Mouse (Mus musculus) lung, embryonic 15.5 days (tissue): Measurements from ENCODE around the gene Mfap3. TPM values are rescaled to one million over a fixed set of nuclear protein-coding genes. Genes with fewer than 3 reads are reported as not detected.
A peak's percentile ranks its signal among the peaks of the same experiment; 100 is the strongest.

Source experiments
- ATAC-seq: fragments of 200-750 bp; cut with Nextera tagmentation; 2 replicates; pipeline ENCODE4 v1.8.0; 2017; ENCODE audit warnings: moderate number of reproducible peaks, borderline replicate concordance; ENCODE audit not compliant: low FRiP score, low TSS enrichment; ENCODE audit errors: extremely low read depth
- H3K27ac ChIP-seq: fragments of 300-500 bp; sonication (generic); 2 replicates; pipeline ENCODE4 v1.5.1; 2015; ENCODE audit warnings: moderate library complexity, mild to moderate bottlenecking, inconsistent platforms
- H3K27me3 ChIP-seq: fragments of 300-500 bp; sonication (generic); 2 replicates; pipeline ENCODE4 v1.6.1; 2015; ENCODE audit warnings: inconsistent platforms
- H3K36me3 ChIP-seq: fragments of 300-500 bp; sonication (generic); 2 replicates; pipeline ENCODE4 v1.6.1; 2015; ENCODE audit warnings: inconsistent platforms
- H3K4me1 ChIP-seq: fragments of 300-500 bp; sonication (generic); 2 replicates; pipeline ENCODE4 v1.6.1; 2015; ENCODE audit warnings: inconsistent platforms
- H3K4me2 ChIP-seq: fragments of 300-500 bp; sonication (generic); 2 replicates; pipeline ENCODE4 v1.6.1; 2015; ENCODE audit warnings: inconsistent platforms, mild to moderate bottlenecking, moderate library complexity
- H3K4me3 ChIP-seq: fragments of 300-500 bp; sonication (generic); 2 replicates; pipeline ENCODE4 v1.5.1; 2015; ENCODE audit warnings: mild to moderate bottlenecking, inconsistent platforms
- H3K9ac ChIP-seq: fragments of 300-500 bp; sonication (generic); 2 replicates; pipeline ENCODE4 v1.6.1; 2015; ENCODE audit warnings: inconsistent platforms
- H3K9me3 ChIP-seq: fragments of 300-500 bp; sonication (generic); 2 replicates; pipeline ENCODE4 v1.6.1; 2016; ENCODE audit warnings: inconsistent platforms
- WGBS: fragments of 180-500 bp; shearing (Covaris S2); methylation state at CpG from one replicate; pipeline ENCODE4 v1.1.7; 2015; 5-methylcytosine and 5-hydroxymethylcytosine counted together
- polyA plus RNA-seq: library from polyadenylated mRNA; unstranded; fragments of >200 nt; fragmentation: Nextera tagmentation; extraction: Ambion mirVana; gene quantifications from 2 replicates; pipeline ENCODE4 v1.2.1, GENCODE M21; 2015

The Mfap3 gene
- 43.9 and 45.7 TPM in 2 replicates for polyA plus RNA-seq

DNA sequence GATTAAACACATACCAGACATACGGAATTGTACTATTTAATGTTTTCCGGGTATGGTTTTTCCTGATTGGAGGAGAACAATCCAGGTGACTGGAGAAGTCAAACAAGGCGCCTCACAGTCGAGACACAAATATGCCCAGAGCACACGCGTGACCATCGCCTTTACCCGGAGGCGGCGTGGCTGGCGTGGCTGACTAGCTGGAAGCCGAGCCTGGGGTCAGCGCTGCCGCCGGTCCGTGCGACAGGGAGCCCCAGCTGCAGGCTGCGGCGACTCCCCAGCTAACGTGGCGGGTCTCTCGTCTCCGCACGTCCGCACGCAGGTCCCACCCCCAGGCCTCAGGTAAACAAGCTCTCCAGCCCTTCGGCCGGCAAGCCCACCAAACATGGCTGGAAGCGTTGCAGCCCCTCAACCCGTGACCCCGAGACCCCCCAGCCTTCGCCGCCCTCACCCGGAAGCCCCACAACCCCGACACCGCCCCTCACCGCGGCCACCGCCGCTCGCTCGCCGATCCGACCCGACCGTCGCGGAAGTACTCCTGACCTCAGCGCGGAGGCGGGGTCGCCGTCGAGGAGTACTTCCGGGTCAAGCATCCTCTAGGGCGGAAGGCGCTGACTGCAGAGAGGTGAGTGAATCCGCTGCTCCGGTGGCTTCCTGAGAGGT, at the start of gene Mfap3, which contains the start of gene Fam114a2:
Gene Mfap3, plus strand, starts transcription at position 574 of the 660 bp plus-strand sequence.
Gene Fam114a2, minus strand, starts transcription at position 527 of the 660 bp plus-strand sequence.
- Histone ChIP-seq H3K27ac (peak within 1 kb of the TSS; percentile 83), H3K4me3 (peak within 1 kb of the TSS; percentile 96), H3K27me3 (no peaks in the 10 kb centered on the region), H3K36me3 (0 out of 2 replicates have a peak, but pooled peaks cover 5% of the 10 kb centered on the region), H3K9me3 (no peaks in the 10 kb centered on the region), H3K4me2 (peak within 1 kb of the TSS; percentile 62), H3K4me1 (peaks cover 11% of the 10 kb centered on the region; the same call in 1 of the 2 replicates), H3K9ac (peak within 1 kb of the TSS; percentile 82)
- ATAC-seq, result peak; percentile 95
- under 1% methylated on average over 50 of the region's 59 CpGs for WGBS

DNA sequence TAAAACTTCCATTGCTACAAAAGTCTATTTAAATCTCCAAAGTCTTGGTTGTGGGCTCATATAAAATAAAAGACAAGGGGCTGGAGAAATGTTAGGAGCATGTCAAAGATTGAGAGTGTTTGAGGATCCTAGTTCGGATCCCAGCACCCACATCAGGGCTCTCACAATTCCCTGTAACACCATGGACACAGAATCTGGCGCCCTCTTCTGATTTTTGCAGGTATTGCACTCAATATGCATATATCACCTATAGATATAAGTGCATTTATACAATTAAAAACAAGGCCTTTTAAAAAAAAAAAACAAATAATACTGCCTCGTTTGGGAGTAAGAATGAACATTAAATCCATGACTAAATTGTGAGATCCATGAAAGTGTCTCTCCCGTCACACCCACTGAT, 49.8 kb upstream of the Mfap3 start:
- Histone ChIP-seq H3K4me1 (no peaks in the 10 kb centered on the region), H3K9me3 (no peaks in the 10 kb centered on the region), H3K36me3 (no peaks in the 10 kb centered on the region), H3K27ac (no peak overlapping the region), H3K27me3 (no peaks in the 10 kb centered on the region), H3K9ac (no peak overlapping the region), H3K4me2 (no peak overlapping the region), H3K4me3 (no peak overlapping the region)
- 70% methylated on average over 4 of the region's 4 CpGs for WGBS
- no peak for ATAC-seq

DNA sequence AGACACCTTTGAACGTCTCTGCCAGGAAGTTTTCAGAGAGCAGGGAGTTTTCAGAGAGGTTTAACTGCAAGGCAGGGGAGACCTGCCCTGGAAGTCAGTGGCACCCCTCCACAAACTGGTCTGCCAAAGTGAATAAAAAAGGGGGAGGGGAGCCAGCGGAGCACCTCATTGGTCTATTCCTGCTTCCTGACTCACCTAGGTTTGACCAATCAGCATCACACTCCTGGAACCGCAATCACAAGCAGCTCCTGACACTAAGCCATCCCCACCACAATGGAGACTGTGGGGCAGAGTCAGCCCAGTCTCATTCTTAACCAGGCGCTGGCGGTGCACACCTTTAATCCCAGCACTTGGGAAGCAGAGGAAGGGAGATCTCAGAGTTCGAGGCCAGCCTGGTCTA, 48.4 kb upstream of the Mfap3 start:
- H3K27ac ChIP-seq, result no peak overlapping the region
- WGBS, result 43% methylated on average over 6 of the region's 6 CpGs
- no peaks in the 10 kb centered on the region for H3K36me3 ChIP-seq
- H3K4me1 ChIP-seq, result no peaks in the 10 kb centered on the region
- no peak overlapping the region for H3K9ac ChIP-seq
- no peak overlapping the region for H3K4me3 ChIP-seq
- ATAC-seq, result no peak
- no peaks in the 10 kb centered on the region for H3K9me3 ChIP-seq
- no peaks in the 10 kb centered on the region for H3K27me3 ChIP-seq
- no peak overlapping the region for H3K4me2 ChIP-seq

DNA sequence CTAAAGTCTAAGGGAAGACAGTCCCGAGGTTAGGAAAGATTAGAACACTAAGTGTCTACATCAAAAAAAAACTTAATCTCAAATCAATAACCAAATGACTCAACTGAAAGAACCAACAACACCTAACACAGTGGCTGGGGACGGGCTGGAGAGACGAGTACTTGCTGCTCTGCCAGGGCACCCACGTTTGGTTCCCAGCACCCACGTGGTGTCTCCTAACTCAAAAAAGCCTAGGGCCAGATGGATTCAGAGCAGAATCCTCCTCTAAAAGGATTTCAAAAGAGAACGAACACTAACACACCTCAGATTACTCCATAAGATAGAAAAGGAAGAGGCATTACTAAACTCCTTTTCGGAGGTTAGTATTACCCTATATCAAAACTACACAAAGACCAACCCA, 47.5 kb upstream of the Mfap3 start:
- no peak for ATAC-seq
- Histone ChIP-seq H3K4me3 (no peak overlapping the region), H3K9ac (no peak overlapping the region), H3K27me3 (no peaks in the 10 kb centered on the region), H3K27ac (no peak overlapping the region), H3K4me1 (no peaks in the 10 kb centered on the region), H3K4me2 (no peak overlapping the region), H3K9me3 (no peaks in the 10 kb centered on the region), H3K36me3 (no peaks in the 10 kb centered on the region)
- 82% methylated on average over 7 of the region's 7 CpGs for WGBS

DNA sequence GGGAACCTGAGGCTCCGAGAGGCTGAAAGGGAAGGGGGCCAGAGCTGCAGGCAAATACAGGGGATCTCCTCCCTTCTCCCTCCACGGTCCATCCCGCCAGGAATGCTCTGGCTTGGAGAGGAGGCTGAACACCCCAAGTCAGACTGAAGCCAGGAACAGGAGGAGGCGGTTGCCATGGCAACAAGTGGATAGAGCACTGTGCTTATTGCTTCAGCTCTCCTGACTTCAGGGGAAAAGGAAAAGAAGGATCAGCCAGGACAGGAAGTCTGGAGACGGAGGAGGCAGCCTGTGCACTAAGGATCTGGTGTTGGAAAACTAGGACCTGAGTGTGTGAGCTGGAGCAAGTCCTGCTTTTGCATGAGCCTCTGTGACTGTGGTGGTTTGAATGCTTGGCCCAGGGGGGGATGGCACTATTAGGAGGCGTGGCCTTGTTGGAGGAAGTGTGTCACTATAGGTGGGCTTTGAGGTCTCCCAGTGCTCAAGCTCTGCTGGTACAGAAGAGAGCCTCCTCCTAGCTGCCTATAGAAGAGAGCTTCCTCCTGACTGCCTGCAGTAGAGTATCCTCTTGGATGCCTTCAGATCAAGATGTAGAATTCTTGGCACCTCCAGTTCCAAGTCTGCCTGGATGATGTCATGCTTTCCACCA, 44.0 kb upstream of the Mfap3 start:
- Histone ChIP-seq H3K4me2 (no peak overlapping the region), H3K4me3 (no peak overlapping the region), H3K4me1 (no peaks in the 10 kb centered on the region), H3K9me3 (no peaks in the 10 kb centered on the region), H3K27ac (no peak overlapping the region), H3K9ac (no peak overlapping the region), H3K27me3 (no peaks in the 10 kb centered on the region), H3K36me3 (no peaks in the 10 kb centered on the region)
- no peak for ATAC-seq
- 65% methylated on average over 6 of the region's 6 CpGs for WGBS

DNA sequence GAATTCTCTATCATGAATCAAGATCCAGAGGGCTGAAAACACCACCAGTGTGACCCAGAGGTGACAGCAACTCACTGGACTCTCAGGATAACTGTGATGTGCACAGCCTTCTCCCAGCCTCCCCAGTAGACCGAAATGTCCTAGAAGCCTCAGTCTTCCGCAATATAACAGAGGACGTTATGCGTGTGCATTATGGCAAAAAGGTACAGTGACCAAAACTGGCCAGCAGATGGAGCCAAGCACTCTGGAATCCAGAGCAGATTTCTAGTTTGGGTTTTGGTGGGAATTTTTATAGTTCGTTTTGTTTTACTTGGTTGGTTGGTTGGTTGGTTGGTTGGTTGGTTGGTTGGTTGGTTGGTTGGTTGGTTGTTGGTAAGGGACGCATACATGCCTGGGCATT, 43.3 kb upstream of the Mfap3 start:
- Histone ChIP-seq H3K36me3 (no peaks in the 10 kb centered on the region), H3K27ac (no peak overlapping the region), H3K9me3 (no peaks in the 10 kb centered on the region), H3K4me1 (no peaks in the 10 kb centered on the region), H3K4me3 (no peak overlapping the region), H3K27me3 (no peaks in the 10 kb centered on the region), H3K9ac (no peak overlapping the region), H3K4me2 (no peak overlapping the region)
- ATAC-seq, result no peak
- 38% methylated on average over 6 of the region's 6 CpGs for WGBS

DNA sequence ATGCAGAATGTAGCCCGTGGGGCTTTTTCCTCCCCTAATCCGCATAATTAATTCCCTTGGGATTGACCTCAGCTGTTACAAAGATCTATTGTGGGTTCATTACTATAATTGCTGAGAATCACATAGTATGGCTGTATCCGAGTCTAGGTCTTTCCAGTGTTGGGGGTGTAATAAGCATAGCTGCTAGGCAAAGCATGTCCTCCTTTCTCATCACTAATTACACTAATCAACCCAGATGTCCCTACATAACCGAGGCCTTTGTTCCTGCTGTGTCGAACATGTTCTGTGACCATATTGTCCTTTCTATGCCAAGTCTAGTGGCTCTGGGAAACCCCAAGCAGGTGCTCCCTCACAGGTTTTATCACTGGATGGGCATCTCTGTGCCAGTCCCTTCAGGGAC, 40.4 kb upstream of the Mfap3 start:
- Histone ChIP-seq H3K4me1 (no peaks in the 10 kb centered on the region), H3K4me2 (no peak overlapping the region), H3K4me3 (no peak overlapping the region), H3K9me3 (no peaks in the 10 kb centered on the region), H3K27ac (no peak overlapping the region), H3K27me3 (no peaks in the 10 kb centered on the region), H3K9ac (no peak overlapping the region), H3K36me3 (peaks cover 21% of the 10 kb centered on the region)
- 89% methylated on average over 5 of the region's 5 CpGs for WGBS
- ATAC-seq, result no peak

DNA sequence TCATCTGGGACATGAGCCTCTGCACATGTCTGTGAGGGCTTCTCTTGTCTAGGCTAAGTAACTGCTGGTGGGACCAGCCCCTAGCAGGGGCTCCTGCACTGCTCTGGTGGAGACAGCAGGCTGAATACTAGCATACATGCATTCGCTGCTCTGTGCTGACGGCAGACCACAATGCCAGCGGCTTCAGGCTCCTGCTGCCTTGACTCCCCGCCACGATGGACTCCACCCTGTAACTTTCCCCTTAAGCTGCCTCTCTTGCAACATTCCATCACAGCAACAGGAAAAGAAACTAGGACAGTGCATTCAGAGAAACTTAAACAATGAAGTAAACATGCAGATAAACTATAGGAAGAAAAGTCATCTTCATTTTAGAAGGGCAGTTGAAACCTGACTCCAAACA, 30.0 kb upstream of the Mfap3 start:
- Histone ChIP-seq H3K36me3 (peaks cover 61% of the 10 kb centered on the region), H3K9me3 (no peaks in the 10 kb centered on the region), H3K4me1 (no peaks in the 10 kb centered on the region), H3K27me3 (no peaks in the 10 kb centered on the region), H3K9ac (no peak overlapping the region), H3K4me3 (no peak overlapping the region), H3K4me2 (no peak overlapping the region), H3K27ac (no peak overlapping the region)
- no peak for ATAC-seq
- 77% methylated on average over 5 of the region's 5 CpGs for WGBS

DNA sequence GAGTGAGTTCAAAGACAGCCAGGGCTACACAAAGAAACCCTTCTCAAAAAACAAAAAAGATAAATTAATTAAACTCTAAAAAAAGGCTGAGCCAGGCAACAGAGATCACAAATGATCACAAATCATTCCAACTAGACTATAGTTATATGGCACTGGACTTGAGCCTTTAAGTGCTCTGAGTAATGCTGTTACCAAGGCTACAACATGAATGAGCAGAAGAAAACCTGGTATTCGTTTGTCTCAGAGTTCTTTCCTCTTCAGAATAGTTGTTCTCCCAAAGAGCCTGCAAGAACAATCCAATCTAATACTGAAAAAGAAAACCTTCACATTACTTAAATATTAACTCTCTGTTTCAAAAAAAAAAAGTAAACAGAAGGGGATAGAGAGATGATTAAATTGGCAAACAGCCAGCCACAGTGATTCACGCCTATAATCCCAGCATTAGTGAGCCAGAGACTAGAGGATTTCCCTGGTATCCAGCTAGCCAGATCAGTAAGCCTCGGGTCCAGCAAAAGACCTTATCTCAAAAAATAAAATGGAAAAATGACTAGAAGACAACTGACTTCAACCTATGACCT, 21.9 kb upstream of the Mfap3 start:
- H3K9ac ChIP-seq, result no peak overlapping the region
- H3K4me2 ChIP-seq, result no peak overlapping the region
- H3K36me3 ChIP-seq, result peaks cover 69% of the 10 kb centered on the region
- H3K4me1 ChIP-seq, result no peaks in the 10 kb centered on the region
- no peaks in the 10 kb centered on the region for H3K27me3 ChIP-seq
- H3K27ac ChIP-seq, result no peak overlapping the region
- WGBS, result 40% methylated on average over 3 of the region's 3 CpGs
- no peak overlapping the region for H3K4me3 ChIP-seq
- no peaks in the 10 kb centered on the region for H3K9me3 ChIP-seq
- ATAC-seq, result no peak

DNA sequence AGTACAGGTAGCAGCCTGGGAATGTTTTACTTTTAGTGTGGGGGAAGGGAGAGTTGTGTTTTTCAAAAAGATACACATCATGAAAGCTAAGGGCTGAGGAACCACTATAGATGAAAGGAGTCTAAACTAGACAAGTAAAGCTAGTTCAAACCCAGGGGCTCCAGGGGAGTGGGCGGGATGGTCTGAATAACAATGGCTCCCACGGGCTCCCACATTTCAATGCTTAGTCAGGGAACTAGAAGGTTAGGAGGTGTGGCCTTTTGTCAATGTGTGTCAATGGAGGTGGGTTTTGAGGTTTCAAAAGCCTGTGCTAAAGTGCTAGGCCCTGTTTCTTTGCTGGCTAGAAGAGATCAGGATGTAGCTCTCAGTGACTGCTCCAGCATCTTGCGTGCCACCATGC, 20.8 kb upstream of the Mfap3 start:
- no peaks in the 10 kb centered on the region for H3K4me1 ChIP-seq
- H3K4me3 ChIP-seq, result no peak overlapping the region
- 81% methylated on average over 3 of the region's 3 CpGs for WGBS
- no peak for ATAC-seq
- no peak overlapping the region for H3K4me2 ChIP-seq
- no peaks in the 10 kb centered on the region for H3K9me3 ChIP-seq
- H3K27ac ChIP-seq, result no peak overlapping the region
- H3K36me3 ChIP-seq, result peaks cover 60% of the 10 kb centered on the region
- H3K27me3 ChIP-seq, result no peaks in the 10 kb centered on the region
- H3K9ac ChIP-seq, result no peak overlapping the region

DNA sequence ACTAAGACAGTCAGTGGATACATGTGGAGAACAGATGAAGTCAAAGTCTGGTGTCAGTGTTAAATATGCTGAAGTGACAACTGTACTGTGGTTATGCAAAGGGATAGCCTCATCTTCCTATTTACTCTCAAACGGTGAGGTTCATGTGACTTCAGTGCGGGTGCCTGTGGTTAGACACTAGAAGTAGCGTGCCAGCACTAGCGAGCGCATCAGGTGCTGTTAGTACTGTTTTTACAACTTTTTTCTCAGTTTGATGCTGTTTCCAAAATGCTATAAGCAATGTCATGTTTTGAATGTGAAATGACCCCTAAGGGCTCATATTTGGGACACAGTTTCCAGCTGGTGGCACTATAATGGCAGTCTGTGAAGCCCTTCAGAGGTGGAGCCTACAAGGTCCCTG, 20.2 kb upstream of the Mfap3 start:
- H3K36me3 ChIP-seq, result peaks cover 59% of the 10 kb centered on the region
- WGBS, result 95% methylated on average over 5 of the region's 5 CpGs
- no peak for ATAC-seq
- H3K9ac ChIP-seq, result no peak overlapping the region
- H3K4me2 ChIP-seq, result no peak overlapping the region
- no peaks in the 10 kb centered on the region for H3K9me3 ChIP-seq
- no peaks in the 10 kb centered on the region for H3K4me1 ChIP-seq
- no peak overlapping the region for H3K4me3 ChIP-seq
- H3K27me3 ChIP-seq, result no peaks in the 10 kb centered on the region
- no peak overlapping the region for H3K27ac ChIP-seq

DNA sequence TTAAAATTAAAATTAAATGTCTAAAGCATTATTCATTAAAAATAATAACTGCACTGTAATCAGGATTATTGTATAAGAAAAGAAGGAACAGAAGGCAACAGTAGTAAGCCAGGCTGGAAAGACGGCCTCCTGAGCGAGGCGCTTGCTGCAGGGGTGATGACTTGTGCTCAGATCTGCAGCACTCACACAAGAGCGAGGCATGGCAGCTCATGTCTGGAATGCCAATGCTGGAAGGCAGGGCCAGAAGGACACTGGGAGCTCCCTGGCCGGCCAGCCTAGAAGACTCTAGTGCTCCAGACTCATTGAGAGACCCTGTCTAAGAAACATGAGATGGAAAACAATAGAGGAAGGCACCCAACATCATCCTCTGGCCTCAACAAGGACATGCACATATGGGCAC, 15.3 kb upstream of the Mfap3 start:
- Histone ChIP-seq H3K9ac (no peak overlapping the region), H3K36me3 (peaks cover 61% of the 10 kb centered on the region), H3K27me3 (no peaks in the 10 kb centered on the region), H3K4me1 (no peaks in the 10 kb centered on the region), H3K4me2 (no peak overlapping the region), H3K27ac (no peak overlapping the region), H3K4me3 (no peak overlapping the region), H3K9me3 (no peaks in the 10 kb centered on the region)
- WGBS, result 75% methylated on average over 5 of the region's 5 CpGs
- ATAC-seq, result no peak
